Mouse (Mus musculus) liver, embryonic 16.5 days (tissue): ENCODE measurements at regions not wholly inside any gene's neighbourhood (a gene's known extent, or its start where the extent isn't known, plus 50 kb on each side); places are given as distances from the start of the nearest gene placed in this dataset.
"Not testable (repeated sequence)": the region's sequence is repeated elsewhere in the genome, so short reads cannot be mapped to it uniquely, and the experiment has no call there.

Source experiments
- ATAC-seq: fragments of 200-750 bp; cut with Nextera tagmentation; 2 replicates; pipeline ENCODE4 v1.8.0; 2017; ENCODE audit warnings: low read depth, mild to moderate bottlenecking, moderate number of reproducible peaks, moderate library complexity
- H3K27ac ChIP-seq: fragments of 300-500 bp; sonication (generic); 2 replicates; pipeline ENCODE4 v1.5.1; 2014; ENCODE audit warnings: mild to moderate bottlenecking, low read length
- H3K27me3 ChIP-seq: fragments of 300-500 bp; sonication (generic); 2 replicates; pipeline ENCODE4 v1.6.1; 2014; ENCODE audit warnings: low read depth, low read length, mixed read lengths; ENCODE audit not compliant: control insufficient read depth, insufficient read depth
- H3K36me3 ChIP-seq: fragments of 300-500 bp; sonication (generic); 2 replicates; pipeline ENCODE4 v1.6.1; 2014; ENCODE audit warnings: mild to moderate bottlenecking; ENCODE audit not compliant: control insufficient read depth, insufficient read depth
- H3K4me1 ChIP-seq: fragments of 300-500 bp; sonication (generic); 2 replicates; pipeline ENCODE4 v1.6.1; 2014; ENCODE audit warnings: low read depth, low read length, mixed read lengths; ENCODE audit not compliant: control insufficient read depth
- H3K4me2 ChIP-seq: fragments of 300-500 bp; sonication (generic); 2 replicates; pipeline ENCODE4 v1.6.1; 2014; ENCODE audit warnings: low read depth, low read length, mixed read lengths
- H3K4me3 ChIP-seq: fragments of 300-500 bp; sonication (generic); 2 replicates; pipeline ENCODE4 v1.5.1; 2014; ENCODE audit warnings: low read depth, mild to moderate bottlenecking, low read length
- H3K9ac ChIP-seq: fragments of 300-500 bp; sonication (generic); 2 replicates; pipeline ENCODE4 v1.6.1; 2014; ENCODE audit warnings: low read depth, low read length
- H3K9me3 ChIP-seq: fragments of 300-500 bp; sonication (generic); replicated peaks from 2 replicates; pipeline ENCODE4 v1.6.1; 2016; ENCODE audit warnings: low read length; ENCODE audit not compliant: control insufficient read depth
- WGBS: fragments of 180-500 bp; shearing (Covaris S2); extraction: QIAGEN DNeasy Blood & Tissue Kit; methylation state at CpG from one replicate; pipeline ENCODE4 v1.1.7; 2014; ENCODE audit not compliant: insufficient replicate concordance; 5-methylcytosine and 5-hydroxymethylcytosine counted together

DNA sequence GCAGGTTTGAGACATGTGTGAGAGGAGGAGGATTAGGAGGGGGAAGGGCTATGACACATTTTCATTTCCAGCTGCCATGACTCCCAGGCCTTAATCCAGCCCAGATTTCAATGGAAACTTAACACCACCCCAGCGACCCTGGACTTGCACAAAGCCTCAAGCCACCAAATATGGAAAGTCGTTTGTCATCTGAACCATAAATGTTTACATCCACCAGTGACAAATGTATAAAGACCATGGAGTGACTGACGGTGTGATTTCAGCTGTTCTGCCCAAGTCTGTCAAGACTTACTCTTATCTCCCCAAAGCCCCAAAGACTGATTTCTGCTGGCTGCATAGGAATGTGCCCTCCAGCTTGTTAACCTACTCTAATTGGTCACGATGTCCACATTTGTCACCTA lies 855.2 kb downstream of the Ttll7 start:
- no peak overlapping the region for H3K27ac ChIP-seq
- H3K27me3 ChIP-seq: no peaks in the 10 kb centered on the region
- H3K4me1 ChIP-seq: no peaks in the 10 kb centered on the region
- no peak overlapping the region for H3K4me2 ChIP-seq
- no peaks in the 10 kb centered on the region for H3K36me3 ChIP-seq
- no peaks in the 10 kb centered on the region for H3K9me3 ChIP-seq
- H3K4me3 ChIP-seq: no peak overlapping the region
- no peak for ATAC-seq
- 45% methylated on average over 4 of the region's 4 CpGs for WGBS
- no peak overlapping the region for H3K9ac ChIP-seq

DNA sequence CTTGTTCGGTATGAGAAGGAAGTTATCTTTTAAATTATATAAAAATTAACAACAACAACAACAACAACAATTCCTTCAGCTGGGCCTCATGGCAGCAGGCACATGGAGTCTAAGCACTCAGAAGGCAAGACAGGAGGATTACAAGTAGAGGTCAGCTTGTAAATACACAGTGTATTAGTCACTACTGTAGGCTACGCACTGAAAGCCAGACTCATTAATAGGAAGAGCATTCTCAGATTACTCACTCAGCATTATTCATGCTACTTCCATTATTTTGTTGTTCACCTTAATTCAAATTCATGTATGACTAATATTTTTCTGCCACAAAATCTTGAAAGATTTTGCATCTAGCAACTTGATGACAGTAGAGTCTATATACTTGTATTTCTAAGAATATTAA lies 831.6 kb downstream of the Ttll7 start:
- H3K9me3 ChIP-seq: no peaks in the 10 kb centered on the region
- WGBS: 74% methylated on average over 2 of the region's 2 CpGs
- no peak for ATAC-seq

DNA sequence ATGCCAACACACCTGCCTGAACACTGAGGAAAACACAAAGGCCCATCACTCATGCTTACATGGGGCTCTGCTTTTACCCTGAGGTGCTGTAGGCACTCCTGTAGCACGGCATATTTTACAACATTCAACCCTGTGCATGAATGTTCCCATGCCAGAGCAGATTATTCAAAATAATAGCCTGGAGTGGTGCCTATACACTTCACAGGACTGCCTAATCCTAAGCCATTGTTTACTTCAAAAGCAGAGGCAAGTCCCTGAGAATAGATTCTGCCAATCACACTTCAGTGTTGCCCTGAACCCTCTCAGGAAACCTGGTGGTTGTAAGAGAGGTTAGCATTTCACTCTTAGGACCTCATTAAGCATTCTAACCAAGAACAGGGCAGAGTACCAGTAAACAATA lies 828.1 kb downstream of the Ttll7 start:
- Histone ChIP-seq H3K4me3 (no peak overlapping the region), H3K27me3 (no peaks in the 10 kb centered on the region), H3K4me1 (no peaks in the 10 kb centered on the region), H3K27ac (no peak overlapping the region), H3K4me2 (no peak overlapping the region), H3K9ac (no peak overlapping the region), H3K36me3 (no peaks in the 10 kb centered on the region), H3K9me3 (no peaks in the 10 kb centered on the region)
- WGBS: 46% methylated on average over 1 of the region's 1 CpGs
- ATAC-seq: no peak

More for the DNA sequence above, 831.6 kb downstream of the Ttll7 start:
- H3K4me3 ChIP-seq: no peak overlapping the region
- H3K27me3 ChIP-seq: no peaks in the 10 kb centered on the region
- H3K4me2 ChIP-seq: no peak overlapping the region
- no peak overlapping the region for H3K27ac ChIP-seq
- no peak overlapping the region for H3K9ac ChIP-seq
- H3K36me3 ChIP-seq: no peaks in the 10 kb centered on the region
- H3K4me1 ChIP-seq: no peaks in the 10 kb centered on the region

DNA sequence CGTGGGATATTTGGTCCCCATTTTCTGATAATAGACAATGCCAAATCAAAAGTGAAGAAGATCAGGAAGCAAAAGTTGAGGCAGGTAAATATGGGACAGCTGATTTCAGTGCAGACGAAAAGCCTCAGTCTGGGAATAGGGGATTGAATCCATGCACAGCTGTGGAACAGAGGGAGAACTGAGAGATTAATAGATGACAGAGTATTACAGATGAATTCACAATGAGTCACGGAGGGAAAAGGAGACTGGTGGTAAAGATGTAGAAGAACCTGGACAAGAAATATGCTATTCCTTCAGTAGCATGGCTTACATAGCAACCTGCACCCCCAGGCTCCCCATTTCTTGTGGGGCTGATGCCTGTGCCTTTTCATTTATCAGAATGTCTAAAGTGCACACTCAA lies 810.4 kb downstream of the Ttll7 start:
- Histone ChIP-seq H3K4me2 (no peak overlapping the region), H3K36me3 (no peaks in the 10 kb centered on the region), H3K27me3 (no peaks in the 10 kb centered on the region), H3K4me3 (no peak overlapping the region), H3K9ac (no peak overlapping the region), H3K27ac (no peak overlapping the region), H3K4me1 (no peaks in the 10 kb centered on the region), H3K9me3 (no peaks in the 10 kb centered on the region)
- 49% methylated on average over 3 of the region's 3 CpGs for WGBS
- no peak for ATAC-seq

DNA sequence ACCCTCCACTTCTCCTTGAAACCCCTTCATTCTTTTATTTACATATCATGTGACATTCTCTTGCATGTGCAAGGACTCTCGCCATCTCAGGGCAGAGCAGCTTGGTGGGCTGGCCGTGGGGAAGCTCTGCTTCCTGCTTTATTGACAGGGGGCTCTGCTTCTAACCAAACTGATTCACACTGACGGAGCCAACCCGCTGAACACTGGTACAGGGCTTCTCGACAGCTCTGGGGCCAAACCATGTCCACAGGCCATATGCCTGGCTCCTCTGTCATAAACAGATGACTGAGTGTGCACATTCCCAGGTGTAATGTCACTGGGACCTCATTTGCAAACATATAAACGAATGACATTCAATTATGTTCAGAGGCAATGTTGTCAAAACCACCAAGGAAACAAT lies 800.7 kb downstream of the Ttll7 start:
- H3K27ac ChIP-seq: no peak overlapping the region
- ATAC-seq: no peak
- no peaks in the 10 kb centered on the region for H3K4me1 ChIP-seq
- no peaks in the 10 kb centered on the region for H3K27me3 ChIP-seq
- no peak overlapping the region for H3K4me3 ChIP-seq
- 36% methylated on average over 6 of the region's 6 CpGs for WGBS
- H3K36me3 ChIP-seq: no peaks in the 10 kb centered on the region
- H3K9ac ChIP-seq: no peak overlapping the region
- no peak overlapping the region for H3K4me2 ChIP-seq
- H3K9me3 ChIP-seq: no peaks in the 10 kb centered on the region

DNA sequence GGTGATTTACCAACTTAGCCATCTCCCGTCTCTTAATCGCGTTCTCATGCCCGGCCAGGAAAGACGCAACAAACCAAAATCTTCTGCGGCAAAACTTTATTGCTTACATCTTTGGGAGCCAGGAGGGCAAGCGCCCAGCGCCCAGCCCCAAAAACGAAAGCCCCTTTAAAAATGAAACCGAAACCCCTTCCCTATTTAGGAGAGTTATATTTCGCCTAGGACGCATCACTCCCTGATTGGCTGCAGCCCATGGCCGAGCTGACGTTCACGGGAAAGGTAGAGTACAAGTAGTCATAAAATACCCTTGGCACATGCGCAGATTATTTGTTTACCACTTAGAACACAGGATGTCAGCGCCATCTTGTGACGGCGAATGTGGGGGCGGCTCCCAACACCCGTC lies 783.3 kb downstream of the Ttll7 start:
- not testable (repeated sequence) for H3K4me1 ChIP-seq, H3K27ac ChIP-seq, ATAC-seq, H3K9me3 ChIP-seq, H3K4me2 ChIP-seq, H3K4me3 ChIP-seq, H3K9ac ChIP-seq, H3K36me3 ChIP-seq, H3K27me3 ChIP-seq
- 82% methylated on average over 17 of the region's 21 CpGs for WGBS

DNA sequence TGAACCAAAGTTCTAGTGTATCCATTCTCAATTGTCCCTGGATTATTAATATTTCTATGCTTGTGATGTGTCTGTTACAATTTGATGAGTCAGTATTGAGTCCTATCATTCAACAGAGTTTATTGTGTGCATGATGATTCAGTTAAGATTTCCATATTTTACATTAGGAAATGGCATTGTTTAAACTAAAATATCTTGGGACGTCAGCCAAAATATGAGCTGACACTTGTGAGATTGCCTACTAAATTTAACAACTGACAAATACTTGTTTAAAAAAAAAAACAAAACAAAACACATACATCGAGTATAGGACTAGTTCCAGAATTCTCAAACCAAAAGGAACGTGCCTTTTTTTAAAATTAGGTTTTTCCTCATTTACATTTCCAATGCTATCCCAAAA lies 779.0 kb downstream of the Ttll7 start:
- 67% methylated on average over 3 of the region's 3 CpGs for WGBS
- Histone ChIP-seq H3K9ac (no peak overlapping the region), H3K9me3 (no peaks in the 10 kb centered on the region), H3K4me3 (no peak overlapping the region), H3K27me3 (no peaks in the 10 kb centered on the region), H3K36me3 (no peaks in the 10 kb centered on the region), H3K4me2 (no peak overlapping the region), H3K4me1 (no peaks in the 10 kb centered on the region), H3K27ac (no peak overlapping the region)
- no peak for ATAC-seq

DNA sequence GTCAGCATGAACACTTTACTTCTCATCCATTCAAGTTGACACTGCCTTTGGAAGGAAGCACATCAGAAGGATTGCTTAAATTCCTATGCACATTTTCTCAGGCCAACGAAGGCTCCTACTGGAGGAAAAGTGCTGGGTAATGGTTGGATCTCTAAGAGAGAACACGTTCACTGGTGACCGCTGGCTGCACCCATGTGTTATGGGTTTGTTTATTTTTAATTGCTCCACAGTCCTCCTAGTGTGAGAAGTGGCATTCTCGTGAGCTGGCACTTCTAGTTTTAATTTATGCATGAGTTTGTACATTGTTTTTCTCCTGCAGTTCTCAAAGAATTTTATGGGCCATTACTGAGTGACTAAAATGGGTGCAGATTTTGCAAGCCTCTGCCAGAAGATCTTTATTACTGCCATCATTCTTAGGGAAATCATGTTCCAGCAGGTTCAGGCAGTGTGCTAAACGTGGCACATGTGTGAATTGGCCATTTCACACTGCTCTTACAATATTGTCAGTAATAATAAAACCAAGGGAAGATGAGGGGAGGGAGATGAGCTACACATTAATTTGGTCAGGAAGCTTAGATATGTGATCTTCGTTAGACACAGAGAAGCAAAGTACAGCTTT lies 731.6 kb downstream of the Ttll7 start:
- ATAC-seq: no peak
- H3K4me1 ChIP-seq: no peaks in the 10 kb centered on the region
- WGBS: 48% methylated on average over 6 of the region's 6 CpGs

DNA sequence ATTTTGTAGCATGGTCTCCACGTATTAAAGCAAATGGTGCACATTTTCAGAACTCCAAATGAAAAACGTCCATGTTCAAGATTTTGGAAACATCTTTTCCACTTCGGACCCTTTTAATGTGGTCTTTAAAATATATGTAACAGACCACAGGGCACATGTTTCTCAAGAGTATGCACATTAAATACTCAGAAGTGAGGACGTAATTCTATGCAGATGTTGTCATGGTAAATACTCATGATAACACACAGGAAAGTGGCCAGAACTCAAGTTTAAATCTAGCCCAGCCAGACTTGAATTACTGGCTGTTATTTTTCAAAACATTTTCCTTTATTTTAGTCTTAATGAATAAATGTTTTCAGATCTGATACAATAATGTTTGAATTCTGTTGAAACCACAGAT lies 719.7 kb downstream of the Ttll7 start:
- H3K4me1 ChIP-seq: no peaks in the 10 kb centered on the region
- WGBS: 61% methylated on average over 4 of the region's 4 CpGs
- no peaks in the 10 kb centered on the region for H3K36me3 ChIP-seq
- H3K27ac ChIP-seq: no peak overlapping the region
- H3K4me3 ChIP-seq: no peak overlapping the region
- H3K9me3 ChIP-seq: no peaks in the 10 kb centered on the region
- ATAC-seq: no peak
- no peaks in the 10 kb centered on the region for H3K27me3 ChIP-seq
- no peak overlapping the region for H3K9ac ChIP-seq
- no peak overlapping the region for H3K4me2 ChIP-seq

More for the DNA sequence above, 731.6 kb downstream of the Ttll7 start:
- Histone ChIP-seq H3K4me3 (no peak overlapping the region), H3K27me3 (no peaks in the 10 kb centered on the region), H3K4me2 (no peak overlapping the region), H3K9me3 (no peaks in the 10 kb centered on the region), H3K36me3 (no peaks in the 10 kb centered on the region), H3K27ac (no peak overlapping the region), H3K9ac (no peak overlapping the region)
